Mouse (Mus musculus) lung, postnatal 36 days (tissue): Measurements from ENCODE around the gene Olfr148.

Experiments used
- DNase-seq: peaks from one replicate; pipeline ENCODE4 v3.0.0; 2022; ENCODE audit warnings: mixed read lengths

Olfr148 gene

DNA sequence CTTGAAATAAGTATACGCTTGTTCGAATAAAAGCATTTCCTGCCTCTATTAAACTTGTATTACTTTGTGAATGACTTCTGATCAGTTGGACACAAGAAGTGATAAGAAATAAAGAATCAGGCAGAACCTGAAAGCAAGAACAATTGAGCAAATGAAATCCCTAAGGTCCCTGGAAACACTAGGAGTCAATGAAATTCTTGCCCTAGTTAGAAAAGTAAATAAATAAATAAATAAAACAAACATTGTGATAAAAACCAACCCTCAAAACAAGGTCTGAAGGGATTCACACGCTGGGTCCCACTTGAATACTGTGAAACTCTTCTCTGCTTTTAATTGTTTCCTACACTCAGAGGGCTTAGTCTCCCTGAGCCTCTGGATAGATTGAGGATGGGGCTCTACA, at the start of gene Olfr148:
Olfr148 (plus strand) TSS at position 301 of the 400 bp plus-strand sequence.
- DNase-seq = no peak

DNA sequence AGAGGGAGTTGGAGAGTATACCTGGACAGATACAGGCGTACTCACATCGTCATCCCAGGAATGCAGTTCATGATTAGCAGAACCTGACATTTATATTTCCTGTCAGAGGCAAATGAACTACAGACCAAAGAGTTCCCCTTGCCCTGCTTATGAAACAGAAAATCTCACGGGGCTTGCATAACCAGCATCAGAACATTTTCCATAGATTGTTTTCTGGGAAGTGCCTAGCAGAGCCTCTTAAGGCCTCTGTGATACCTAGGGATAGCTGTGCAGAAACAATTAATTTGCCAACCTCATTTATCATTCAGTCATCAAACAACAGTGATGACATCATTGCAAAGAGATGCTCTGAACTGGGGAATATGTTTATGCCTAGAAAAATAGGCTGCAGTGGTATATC, 35.0 kb upstream of the Olfr148 start, which contains the start of gene Olfr959:
Olfr959 (minus strand) TSS at position 101 of the 400 bp plus-strand sequence.
- no peak for DNase-seq

DNA sequence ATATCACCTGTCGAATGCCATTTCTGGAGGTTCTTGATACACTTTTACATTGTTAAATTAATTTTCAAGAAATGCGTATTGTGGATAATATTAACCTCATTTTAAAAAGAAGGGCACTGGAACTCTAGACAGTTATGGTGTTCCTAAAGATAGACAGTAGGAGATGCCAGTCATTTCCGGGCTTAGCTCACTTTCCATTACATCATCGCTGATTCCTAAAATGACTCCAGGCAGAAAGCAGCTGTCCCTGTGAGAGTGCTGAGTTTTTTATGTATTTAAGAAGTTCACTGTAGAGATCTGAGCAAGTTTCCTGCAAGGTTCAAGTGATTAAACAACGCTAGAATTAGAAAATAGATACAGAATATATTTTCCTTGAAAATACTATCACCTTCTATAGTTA, 33.4 kb upstream of the Olfr148 start:
- DNase-seq = no peak

DNA sequence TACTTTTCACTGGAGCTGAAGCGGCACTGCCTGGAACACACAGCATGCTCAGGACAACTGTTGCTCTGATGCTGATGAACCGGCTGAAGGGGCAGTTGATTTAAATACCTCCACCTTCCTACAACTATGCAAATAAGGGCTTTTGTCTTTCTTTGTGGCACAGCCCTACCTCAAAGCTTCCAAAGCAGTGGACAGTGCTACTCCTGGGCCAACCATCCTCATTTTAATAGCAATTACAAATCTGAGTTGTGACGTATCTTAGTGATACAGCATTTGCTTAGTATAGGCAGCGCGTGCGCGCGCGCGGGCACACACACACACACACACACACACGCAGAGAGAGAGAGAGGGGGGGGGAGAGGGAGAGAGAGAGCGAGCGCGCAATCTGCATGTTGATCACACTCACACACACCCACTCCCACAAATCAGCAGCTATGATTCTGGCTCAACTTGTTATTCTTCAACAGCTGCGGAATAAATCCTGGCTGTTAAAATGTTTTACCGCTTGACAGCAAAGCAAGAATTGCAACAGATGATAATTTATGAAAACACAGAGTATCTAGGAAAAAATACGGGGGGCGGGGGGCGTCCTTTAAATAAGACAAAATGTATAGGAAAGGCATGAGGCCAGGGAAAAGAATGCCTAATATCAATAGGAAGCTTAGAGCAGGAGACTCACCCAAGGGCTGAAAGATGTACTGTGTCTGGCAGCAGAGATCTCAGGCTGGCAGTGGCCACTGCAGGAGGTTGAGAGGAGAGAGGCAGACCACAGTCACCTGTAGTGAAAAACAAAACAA, 7.7 kb upstream of the Olfr148 start:
- DNase-seq = no peak

DNA sequence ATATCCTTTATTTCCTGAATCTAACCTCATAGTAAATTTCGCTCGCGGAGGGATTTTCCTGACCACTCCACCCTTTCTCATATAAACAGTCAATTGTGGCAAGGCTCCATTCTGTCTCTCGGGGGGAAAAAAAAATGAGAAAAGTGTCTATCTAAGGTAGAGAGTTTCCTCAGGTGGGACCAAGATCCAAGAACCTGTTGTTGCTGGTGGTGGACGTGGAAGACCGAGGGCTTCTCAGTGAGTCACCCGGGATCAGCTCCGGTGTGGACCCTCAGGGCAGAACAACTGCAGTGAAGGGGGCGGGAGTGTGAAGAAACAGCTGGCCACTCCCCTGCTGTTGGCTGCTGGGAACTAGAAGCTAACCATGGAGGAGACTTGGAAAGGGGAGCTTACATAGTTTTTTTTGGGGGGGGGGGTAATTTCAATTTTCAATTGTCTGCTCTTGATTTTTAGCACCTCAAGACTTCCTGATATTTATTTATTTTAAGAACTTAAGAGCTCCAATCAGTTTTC, 7.1 kb upstream of the Olfr148 start:
- no peak for DNase-seq

- DNase-seq = no peak
Measured at GRCm38 (mm10) chr9:39603999-39604453, 6.4 kb upstream of the Olfr148 start, which contains the start of gene AW551984. TSS of gene AW551984 (minus strand) at chr9:39604403.

DNA sequence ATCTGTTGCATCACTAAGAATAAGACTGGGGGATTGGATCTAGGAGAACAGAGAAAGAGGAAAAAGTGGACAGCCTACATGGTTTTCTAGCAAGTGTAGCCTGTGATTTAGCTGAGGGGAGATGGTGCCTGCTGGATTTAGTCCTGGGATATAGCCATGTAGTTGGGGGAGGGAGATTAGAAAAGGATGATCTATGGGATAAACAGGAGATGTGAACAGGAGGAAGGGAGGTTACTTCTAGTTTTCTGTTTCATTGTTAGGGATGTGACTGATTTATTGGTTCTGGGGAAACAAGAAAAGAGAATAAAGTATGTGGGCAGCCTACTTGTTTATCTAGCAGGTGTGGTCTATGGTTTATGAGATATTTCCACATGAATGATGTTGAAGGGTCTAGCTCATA, 2.0 kb upstream of the Olfr148 start:
- no peak for DNase-seq

- DNase-seq = peak; percentile 1
Measured at GRCm38 (mm10) chr9:39611953-39612352, 1.5 kb downstream of the Olfr148 start.

DNA sequence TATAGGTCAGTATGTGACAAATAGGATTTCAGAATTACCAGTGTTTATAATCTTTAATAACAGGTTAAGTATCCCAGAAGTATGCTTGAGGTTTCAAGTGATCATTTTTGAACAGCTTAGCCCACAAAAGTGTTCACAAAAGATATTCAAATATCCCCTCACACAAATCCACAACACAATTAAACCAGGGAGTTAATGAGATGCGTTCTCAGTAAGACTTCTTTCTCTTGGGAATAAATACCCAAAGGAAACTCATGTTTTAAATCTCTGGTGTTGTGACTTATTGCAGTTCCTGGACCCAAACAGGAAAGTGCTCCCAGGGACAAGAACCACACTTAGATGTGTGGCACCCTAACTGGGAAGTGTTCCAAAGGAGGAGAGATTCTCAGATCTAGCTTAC, 10.6 kb downstream of the Olfr148 start, which contains the start of gene Olfr960:
Olfr960 (plus strand) TSS at position 301 of the 400 bp plus-strand sequence.
- no peak for DNase-seq

DNA sequence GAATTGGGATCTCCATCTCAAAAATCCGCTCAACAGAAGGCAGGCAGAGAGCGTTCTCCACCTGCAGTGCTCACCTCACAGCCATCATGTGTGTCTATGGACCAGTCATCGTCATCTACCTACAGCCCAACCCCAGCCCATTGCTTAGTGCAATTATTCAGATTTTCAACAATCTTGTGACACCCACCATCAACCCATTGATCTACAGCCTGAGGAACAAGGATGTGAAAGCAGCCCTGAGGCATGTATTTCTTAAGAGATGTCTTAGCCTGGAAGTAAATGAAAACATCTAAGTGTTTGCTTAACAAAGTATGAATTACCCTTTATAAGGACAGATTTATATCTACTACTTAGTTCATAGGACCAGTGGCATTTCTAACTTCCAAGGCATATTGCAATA, 13.3 kb downstream of the Olfr148 start:
- no peak for DNase-seq

DNA sequence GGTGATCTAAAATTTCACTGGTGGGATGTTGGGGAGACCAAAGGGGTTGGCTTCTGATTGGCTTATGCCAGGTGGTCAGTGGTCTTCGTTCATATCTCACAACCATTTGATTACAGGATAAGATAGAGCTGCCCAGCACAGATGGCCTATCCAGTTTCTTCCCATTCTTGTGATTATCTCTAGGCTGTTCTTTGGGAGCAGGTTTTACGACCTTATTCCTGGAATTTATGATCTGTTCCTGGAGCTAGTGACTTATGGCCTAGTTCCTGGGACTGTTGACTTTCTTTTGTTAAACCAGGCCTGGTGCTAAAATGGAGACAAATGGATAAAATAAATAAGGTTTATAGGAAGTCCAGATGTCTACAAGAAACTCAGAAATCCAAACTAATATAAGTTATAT, 14.3 kb downstream of the Olfr148 start:
- DNase-seq = no peak

- DNase-seq = no peak
Measured at GRCm38 (mm10) chr9:39629069-39629468, 18.6 kb downstream of the Olfr148 start.

DNA sequence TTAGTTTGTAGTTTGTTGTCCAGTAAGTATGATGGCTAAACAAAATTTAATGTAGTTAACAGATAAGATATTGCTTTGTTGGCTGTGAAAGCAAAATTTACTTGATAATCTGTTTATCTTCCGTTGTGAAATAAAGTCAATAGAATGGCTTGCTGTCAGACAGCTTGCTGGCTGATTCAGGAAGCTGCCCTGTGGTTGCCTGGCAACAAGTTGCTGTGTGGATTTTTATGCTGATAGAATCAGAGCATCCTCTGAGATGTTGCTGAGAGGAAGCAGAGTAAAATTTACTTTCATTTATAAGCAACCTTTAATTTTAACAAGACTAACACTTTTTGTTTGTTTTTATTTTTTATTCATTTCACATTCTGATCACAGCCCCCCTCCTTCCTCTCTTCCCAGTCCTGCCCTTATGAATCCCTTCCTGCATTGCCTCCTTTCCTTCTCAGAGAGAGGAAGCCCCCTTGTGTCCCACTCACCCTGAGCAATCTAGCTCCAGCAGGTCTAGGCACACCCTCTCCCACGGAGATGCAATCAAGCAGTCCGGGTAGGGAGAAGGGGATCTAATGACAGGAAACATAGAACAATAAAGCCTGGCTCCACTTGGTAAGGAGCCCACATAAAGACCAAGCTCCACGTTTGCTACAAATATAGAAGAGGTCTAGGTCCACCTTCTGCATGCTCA, 23.6 kb downstream of the Olfr148 start:
- DNase-seq = no peak

DNA sequence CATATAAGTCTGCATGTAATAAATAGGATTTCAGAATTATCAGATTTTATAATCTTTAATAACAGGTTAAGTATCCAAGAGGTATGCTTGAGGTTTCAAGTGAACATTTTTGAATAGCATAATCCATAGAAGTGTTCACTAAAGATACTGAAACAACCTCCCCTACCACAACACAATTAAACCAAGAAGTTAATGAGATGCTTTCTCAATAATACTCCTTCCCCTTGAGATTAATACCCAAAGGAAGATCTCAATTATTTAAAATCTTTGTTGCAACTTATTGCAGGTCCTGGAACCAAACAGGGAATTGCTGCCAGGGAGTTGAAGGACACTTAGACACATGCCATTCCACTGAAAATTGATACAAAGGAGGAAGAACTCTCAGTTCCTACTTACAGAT, 34.3 kb downstream of the Olfr148 start, which contains the start of gene Olfr961:
Olfr961 (plus strand) TSS at position 301 of the 400 bp plus-strand sequence.
- no peak for DNase-seq

GRCm38 (mm10) chr9:39647382-39647781, 36.9 kb downstream of the Olfr148 start:
- DNase-seq = no peak

DNA sequence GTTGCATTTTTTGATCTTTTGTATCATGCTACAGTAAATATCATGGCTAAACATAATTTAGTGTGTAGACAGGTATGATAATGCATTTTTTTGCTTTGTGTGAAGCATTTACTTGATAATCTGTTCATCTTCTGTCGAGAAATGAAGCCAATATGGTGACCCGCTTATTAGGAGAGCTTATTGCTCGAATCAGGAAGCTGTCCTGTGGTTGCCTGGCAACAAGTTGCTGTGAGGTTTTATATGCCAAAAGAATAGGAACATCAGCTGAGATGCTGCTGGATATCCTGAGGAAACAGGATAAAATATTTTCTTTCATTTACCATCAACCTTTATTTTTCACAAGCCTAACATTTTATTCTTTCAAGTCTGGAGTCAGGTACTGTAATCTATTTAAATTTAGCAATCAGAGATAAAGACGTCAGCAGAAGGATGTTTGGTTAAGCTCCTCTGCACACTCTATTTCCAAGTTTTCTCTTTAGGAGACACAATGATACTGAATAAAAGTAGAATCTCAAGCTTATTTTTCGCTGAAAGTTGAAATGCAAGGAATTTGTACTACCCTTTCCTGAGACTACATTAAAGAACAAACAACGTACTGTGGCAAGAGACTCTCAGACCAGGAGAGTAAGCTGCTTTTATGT, 44.4 kb downstream of the Olfr148 start:
- no peak for DNase-seq
